Mouse (Mus musculus) frontal cortex, postnatal 25 days (tissue): ENCODE results near the gene Pex5.
"Not testable (repeated sequence)": the region's sequence is repeated elsewhere in the genome, so short reads cannot be mapped to it uniquely, and the experiment has no call there.

ENCODE experiments used
- DNase-seq, 2 experiments: peaks; one replicate each; pipeline ENCODE4 v3.0.0; 2022; ENCODE audit warnings: low spot score in 2 of 2

Gene Pex5

GRCm38 (mm10) chr6:124427289-124427688, 12.4 kb upstream of the Pex5 start:
- DNase-seq, result no peak

DNA sequence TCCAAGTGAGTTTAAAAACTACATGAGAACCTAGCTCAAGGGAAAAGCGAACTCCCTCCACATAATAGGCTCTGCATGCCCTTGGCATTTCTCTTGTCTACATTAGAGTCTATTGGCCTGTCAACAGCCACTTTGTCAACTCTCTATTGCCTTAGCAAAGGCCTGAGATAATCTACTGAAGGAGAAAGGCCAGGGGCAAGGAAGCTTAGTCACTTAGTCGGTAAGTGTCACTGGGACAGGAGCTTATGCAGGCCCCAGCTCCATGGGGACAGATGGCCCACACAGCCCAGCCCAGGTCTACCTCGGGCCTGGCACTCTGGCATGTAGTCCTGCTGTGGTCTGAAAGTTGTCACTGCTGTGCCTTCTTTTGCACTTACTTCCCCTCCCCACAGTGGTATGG, 11.7 kb upstream of the Pex5 start:
- no peak for DNase-seq

GRCm38 (mm10) chr6:124425523-124425922, 10.7 kb upstream of the Pex5 start:
- no peak for DNase-seq

DNA sequence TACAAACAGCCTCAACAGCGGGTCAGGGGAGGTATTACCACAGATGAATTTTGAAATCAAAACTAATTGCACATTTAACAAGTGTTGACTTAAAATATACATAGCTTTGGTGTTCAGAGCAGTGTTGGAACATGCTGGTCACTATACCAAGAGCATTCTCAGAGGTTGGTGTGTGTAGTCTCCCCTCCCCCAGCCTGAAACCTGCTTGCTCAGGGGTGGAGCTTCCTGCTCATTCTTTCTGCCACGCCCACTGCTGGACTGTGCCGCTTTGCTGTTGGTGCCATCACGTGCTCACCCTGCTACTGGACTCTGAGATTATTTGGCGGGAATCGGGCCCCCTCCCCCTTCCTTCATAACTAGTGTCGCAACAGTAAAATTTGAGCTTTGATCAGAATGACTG, 10.2 kb upstream of the Pex5 start:
- not testable (repeated sequence) for DNase-seq

DNA sequence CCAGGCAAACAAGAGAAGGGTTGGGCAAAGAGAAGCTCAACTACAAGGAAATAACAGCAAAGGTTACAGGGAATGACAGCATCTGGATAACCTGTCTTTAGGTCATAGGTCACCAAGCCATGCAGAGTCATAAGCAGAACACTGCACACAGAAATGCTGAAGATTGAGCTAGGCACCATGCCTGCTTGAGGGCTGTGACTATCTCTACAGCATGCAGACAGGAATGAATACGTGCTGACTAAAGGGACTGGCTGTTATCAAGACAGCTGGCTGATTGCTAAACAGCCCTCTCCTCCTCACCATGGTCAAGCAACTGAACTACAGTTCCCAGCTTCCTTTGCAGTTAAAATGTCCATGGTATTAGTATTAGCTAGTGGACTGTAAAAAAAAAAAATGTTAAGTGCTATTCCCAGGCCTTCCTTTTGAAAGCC, 9.2 kb upstream of the Pex5 start:
- no peak for DNase-seq

DNA sequence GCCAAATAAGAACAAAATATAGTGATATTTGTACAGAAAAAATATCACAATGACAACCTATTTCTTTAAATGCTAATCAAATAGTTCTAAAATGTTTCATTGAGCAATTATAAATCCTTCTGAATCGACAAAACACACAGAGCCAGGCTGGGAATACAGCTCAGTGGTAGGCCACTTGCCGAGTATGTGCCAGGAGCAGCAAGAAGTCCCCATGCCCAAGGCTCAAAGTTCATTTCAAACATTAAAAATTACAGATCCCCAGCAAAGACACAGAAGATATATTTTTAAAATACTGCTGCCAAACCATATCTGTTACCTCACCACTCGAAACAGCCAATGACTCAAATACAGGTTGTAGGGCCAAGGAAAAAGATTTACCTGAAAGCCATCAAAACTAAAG, 3.8 kb upstream of the Pex5 start:
- DNase-seq, result no peak

GRCm38 (mm10) chr6:124415347-124416088, 651 bp upstream of the Pex5 start:
- DNase-seq, result peak; percentile 84 to 88

- DNase-seq, result no peak
These were observed 529 bp downstream of the Pex5 start for GRCm38 (mm10) chr6:124414150-124414926.

DNA sequence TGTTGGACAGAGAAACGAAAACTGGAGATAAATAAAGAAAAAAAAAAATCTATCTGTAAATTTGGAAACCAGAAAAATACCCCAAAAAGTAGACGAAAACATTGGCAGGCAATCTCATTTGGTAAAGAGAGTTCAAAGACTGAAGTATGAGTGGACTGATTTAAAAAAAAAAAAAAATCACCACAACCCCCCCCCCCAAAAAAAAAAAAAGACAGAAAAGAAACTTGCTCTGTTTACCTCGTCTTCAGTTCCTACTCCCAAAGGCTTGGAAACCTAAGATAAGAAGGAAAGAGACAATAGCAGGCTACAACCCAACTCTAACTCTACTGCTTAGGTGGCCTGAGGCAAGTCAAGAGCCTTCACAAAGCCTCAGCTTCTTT, 1.1 kb downstream of the Pex5 start:
- no peak for DNase-seq

DNA sequence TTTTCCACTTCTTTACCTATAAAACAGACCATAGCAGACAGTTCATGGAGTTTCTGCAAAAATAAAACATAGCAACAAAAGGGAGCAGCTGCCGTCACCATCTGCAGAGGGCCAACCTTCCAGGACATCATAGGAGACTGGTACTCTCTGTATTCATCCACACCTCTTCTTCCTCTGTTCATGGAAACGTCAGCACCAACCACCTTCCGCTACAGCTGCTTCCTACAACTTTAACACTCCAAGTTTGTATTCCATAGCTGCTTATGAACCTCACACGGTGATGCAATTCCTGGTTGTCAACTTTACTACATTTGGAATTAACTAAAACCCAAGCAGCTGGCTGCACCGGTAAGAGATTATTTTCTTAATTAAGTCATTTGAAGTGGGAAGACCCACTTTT, 6.5 kb downstream of the Pex5 start:
- no peak for DNase-seq

GRCm38 (mm10) chr6:124407180-124407579, 7.7 kb downstream of the Pex5 start:
- DNase-seq, result no peak

DNA sequence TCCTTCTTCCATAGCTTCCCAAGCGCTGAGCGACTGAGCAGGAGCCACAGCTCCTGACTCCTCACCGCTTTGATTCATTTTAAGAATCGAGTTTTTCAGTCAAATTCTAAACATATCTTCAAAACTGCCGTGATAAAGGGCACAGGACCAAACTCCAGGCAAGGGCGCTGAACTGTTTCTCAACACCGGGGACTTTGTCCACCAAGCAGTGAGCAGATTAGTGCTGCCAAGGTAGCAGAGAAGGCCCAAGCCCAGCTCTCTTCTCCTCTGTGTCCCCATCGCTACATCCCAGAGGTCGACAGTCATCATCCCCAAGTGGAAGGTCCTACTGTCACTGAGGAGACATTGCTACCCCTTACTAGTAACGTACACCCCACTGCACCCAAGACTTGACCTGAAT, 8.5 kb downstream of the Pex5 start:
- no peak for DNase-seq

DNA sequence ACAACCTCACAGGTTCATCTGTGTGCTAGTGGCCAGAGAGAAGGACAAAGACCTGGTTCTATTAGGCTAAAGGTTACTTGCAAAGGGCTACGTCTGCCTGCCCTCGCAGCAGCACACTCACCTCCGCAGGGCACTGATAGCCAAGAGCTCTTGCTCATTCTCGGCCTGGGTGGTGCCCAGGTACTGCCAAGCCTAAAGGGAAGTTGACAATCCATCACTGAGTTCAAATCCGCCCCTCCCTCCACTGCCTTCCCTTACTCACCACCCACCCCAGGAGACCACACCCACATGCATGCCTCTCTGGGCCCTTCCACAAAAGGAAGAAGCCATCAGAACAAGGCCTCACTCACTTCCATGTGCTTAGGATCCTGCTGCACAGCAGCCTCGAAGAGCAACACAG, 15.1 kb downstream of the Pex5 start:
- no peak for DNase-seq

DNA sequence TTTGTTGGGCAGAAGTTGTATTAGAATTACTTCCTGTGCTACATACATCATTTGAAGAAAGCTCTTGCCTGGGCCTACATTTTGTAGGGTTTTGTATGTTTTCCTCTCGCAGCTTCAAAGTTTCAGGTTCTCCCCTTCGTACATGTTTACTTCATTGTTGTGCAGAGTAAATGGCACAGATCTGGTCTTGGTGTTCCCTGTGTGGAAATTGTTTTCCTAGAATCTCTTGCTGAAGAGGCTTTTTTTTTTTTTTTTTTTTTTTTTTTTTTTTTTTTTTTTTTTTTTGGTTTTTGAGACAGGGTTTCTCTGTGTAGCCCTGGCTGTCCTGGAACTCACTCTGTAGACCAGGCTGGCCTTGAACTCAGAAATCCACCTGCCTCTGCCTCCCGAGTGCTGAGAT, 19.9 kb downstream of the Pex5 start:
- not testable (repeated sequence) for DNase-seq

- DNase-seq, result no peak
These were observed 34.7 kb downstream of the Pex5 start for GRCm38 (mm10) chr6:124380142-124380541.

DNA sequence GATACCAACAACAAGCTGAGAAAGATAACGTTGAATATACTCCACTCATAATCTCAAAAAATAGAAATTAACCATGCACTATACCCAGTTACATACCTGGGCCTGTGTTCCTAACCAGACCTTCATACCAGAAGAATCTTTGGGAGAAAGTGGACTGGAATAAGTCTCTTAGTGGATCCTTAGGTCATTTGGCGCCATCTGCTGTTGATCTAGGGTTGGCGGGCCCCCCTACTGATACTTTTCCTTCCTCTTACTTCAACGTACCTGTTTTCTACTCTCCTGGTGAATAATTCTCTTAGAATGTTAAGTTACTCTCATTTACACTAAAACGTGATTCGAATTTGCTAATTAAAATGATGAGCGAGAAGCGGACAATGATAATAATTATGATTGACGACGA, 35.5 kb downstream of the Pex5 start:
- peak; percentile 54 for DNase-seq

GRCm38 (mm10) chr6:124377494-124378255, 37.2 kb downstream of the Pex5 start:
- no peak for DNase-seq

GRCm38 (mm10) chr6:124376311-124376710, 38.6 kb downstream of the Pex5 start:
- no peak for DNase-seq

- DNase-seq, result no peak
These were observed 39.4 kb downstream of the Pex5 start for GRCm38 (mm10) chr6:124375435-124375884.

- no peak for DNase-seq
These were observed 40.2 kb downstream of the Pex5 start for GRCm38 (mm10) chr6:124374683-124375082.

GRCm38 (mm10) chr6:124373584-124374206, 41.2 kb downstream of the Pex5 start:
- no peak for DNase-seq

DNA sequence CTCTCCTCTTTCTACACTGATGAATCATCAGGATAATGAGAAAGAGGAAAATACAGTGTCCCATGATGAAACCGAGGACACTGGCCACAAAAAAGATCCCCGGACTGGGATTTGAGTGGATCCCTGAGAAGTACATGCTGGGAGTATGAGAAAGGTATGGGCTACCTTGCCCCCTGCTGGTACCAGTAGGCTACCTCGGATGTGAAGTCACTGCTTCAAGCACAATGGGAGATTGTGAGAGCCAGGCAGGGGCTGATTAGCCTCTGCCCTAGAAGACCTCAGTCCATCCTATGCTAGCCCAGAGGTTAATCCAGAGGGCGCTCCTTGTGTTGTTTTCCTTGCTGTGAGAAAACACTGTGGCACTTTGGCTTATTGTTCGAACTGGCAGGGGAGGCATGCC, 50.5 kb downstream of the Pex5 start:
- no peak for DNase-seq
